Mouse (Mus musculus) erythroblast, embryonic 14.5 days (primary cell): Measurements from ENCODE around the gene Atoh7.

Source experiments
- GATA1 ChIP-seq: IDR thresholded peaks from 2 replicates; pipeline ENCODE4 v1.6.1; 2012; ENCODE audit warnings: low read length, inconsistent platforms, mixed read lengths
- TAL1 ChIP-seq: IDR thresholded peaks from 3 replicates; pipeline ENCODE4 v1.6.1; 2012; ENCODE audit warnings: low read length, inconsistent platforms, mixed read lengths

DNA sequence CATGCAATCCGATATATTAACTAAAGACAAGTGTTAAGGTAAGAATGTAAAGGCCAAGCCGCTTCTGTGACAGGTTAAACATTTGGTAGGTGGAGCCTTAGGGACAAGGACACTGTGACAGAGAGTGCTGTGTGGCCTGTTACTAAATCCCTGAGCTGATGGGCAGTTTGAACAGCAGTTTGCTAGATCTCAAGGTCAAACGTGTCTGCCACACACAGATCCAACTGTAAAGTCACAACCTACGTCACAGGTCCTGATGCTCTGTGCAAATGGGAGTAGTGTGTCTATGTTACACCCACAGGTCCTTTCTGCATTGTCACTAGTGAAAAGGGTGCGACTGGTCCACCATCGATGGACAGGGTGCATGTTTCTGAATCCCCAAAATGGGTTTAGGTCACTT, 32.9 kb downstream of the Atoh7 start:
- TF ChIP-seq GATA1 (no peak), TAL1 (no peak)
